22 mouse cellular contexts compared by ENCODE assay signal in genomic region chr13:94565616-94566015, GRCm38 (mm10).
A peak's percentile ranks its signal among the peaks of the same experiment; 100 is the strongest.
DNase-seq lines count a peak whose midpoint lies in the region; ATAC-seq and TF ChIP-seq lines count a peak whose summit lies in the region.
"Had no signal": no experiment of that assay in that cellular context is flagged by ENCODE, and none has a peak within 500 bp of the region (broad histone marks: within the 10 kb centered on the region; RNA-seq: fewer than 3 reads in every experiment).

No protein-coding gene starts in this region.

- no peak overlapping the region for H3K9ac ChIP-seq in forebrain, embryonic 15.5 days (replicated peaks)
- H3K9ac ChIP-seq: limb, embryonic 13.5 days; liver, embryonic 13.5 days; lung, embryonic 14.5 days; neural tube, embryonic 12.5 days had no signal

- peak; percentile 89 for DNase-seq in heart, adult 11 months
- no peak for DNase-seq in heart, embryonic 10.5 days (ENCODE audit: low spot score)
- no peak for DNase-seq in layer of hippocampus, adult 2 months (ENCODE audit: low spot score in 2 of 2)
- DNase-seq in layer of hippocampus, adult 9-10 months (ENCODE audit: low spot score) = no peak
- peak; percentile 17 to 20 for DNase-seq in heart, postnatal 36 days
- no peak for DNase-seq in spleen, postnatal 36 days (ENCODE audit: low spot score in 2 of 2)
- no peak for DNase-seq in kidney, adult 11 months
- DNase-seq: adrenal gland, postnatal 36 days; B cell, adult 2 months; cerebellum, adult 2 months; gastrocnemius, postnatal 14 days; kidney, adult 8-10 months; kidney, postnatal 36 days; liver, embryonic 13.5 days; lung, embryonic 14.5 days; lung, postnatal 36 days; right cerebral cortex, adult 18-20 months; thymus, postnatal 25 days had no signal

- 78% methylated on average over 9 of the region's 9 CpGs for WGBS in heart, embryonic 10.5 days
- 46% methylated on average over 9 of the region's 9 CpGs for WGBS in forebrain, embryonic 15.5 days

- ATAC-seq in forebrain, embryonic 15.5 days (replicated peaks) = no peak; the same call in 1 of the 2 replicates

- intact Hi-C loops in heart, postnatal 36 days (cut with DNase I) = no loop called here

- no peak overlapping the region for H3K27ac ChIP-seq in heart, embryonic 10.5 days
- H3K27ac ChIP-seq in layer of hippocampus, adult 2 months = peak overlapping the region; percentile 36; the same call in 1 of the 2 replicates
- peak overlapping the region; percentile 25 for H3K27ac ChIP-seq in forebrain, embryonic 15.5 days (replicated peaks)
- H3K27ac ChIP-seq: limb, embryonic 13.5 days; liver, embryonic 13.5 days; neural tube, embryonic 12.5 days had no signal

- peaks cover 10% of the 10 kb centered on the region for H3K4me1 ChIP-seq in heart, embryonic 10.5 days
- H3K4me1 ChIP-seq in forebrain, embryonic 15.5 days = peaks cover 36% of the 10 kb centered on the region
- H3K4me1 ChIP-seq: limb, embryonic 13.5 days had no signal

- no peaks in the 10 kb centered on the region for H3K9me3 ChIP-seq in heart, embryonic 10.5 days
- H3K9me3 ChIP-seq in forebrain, embryonic 15.5 days = no peaks in the 10 kb centered on the region
- H3K9me3 ChIP-seq: limb, embryonic 13.5 days; liver, embryonic 13.5 days; neural tube, embryonic 12.5 days had no signal

- no peak overlapping the region for H3K4me2 ChIP-seq in forebrain, embryonic 15.5 days (replicated peaks)
- H3K4me2 ChIP-seq: limb, embryonic 13.5 days; liver, embryonic 13.5 days; lung, embryonic 14.5 days; midbrain, embryonic 11.5 days; neural tube, embryonic 12.5 days had no signal

- H3K27me3 ChIP-seq in heart, embryonic 10.5 days (ENCODE audit: insufficient read depth, poor library complexity, severe bottlenecking) = no peaks in the 10 kb centered on the region
- peaks cover 4% of the 10 kb centered on the region; the same call in 1 of the 2 replicates for H3K27me3 ChIP-seq in forebrain, embryonic 15.5 days
- H3K27me3 ChIP-seq: limb, embryonic 13.5 days; liver, embryonic 13.5 days had no signal

- no peak for TF ChIP-seq CTCF in layer of hippocampus, adult 2 months (conservative IDR thresholded peaks at IDR 0.05)

- no peak overlapping the region for H3K4me3 ChIP-seq in heart, embryonic 10.5 days
- H3K4me3 ChIP-seq in layer of hippocampus, adult 2 months = no peak overlapping the region
- no peak overlapping the region for H3K4me3 ChIP-seq in forebrain, embryonic 15.5 days
- H3K4me3 ChIP-seq: limb, embryonic 13.5 days; liver, embryonic 13.5 days; neural tube, embryonic 12.5 days had no signal

- peaks cover 15% of the 10 kb centered on the region for H3K36me3 ChIP-seq in heart, embryonic 10.5 days
- H3K36me3 ChIP-seq in forebrain, embryonic 15.5 days = no peaks in the 10 kb centered on the region
- H3K36me3 ChIP-seq: neural tube, embryonic 12.5 days had no signal

Comparison
In these comparisons a context has a peak if more than half of its experiments do, and no peak if none do; other contexts are left out.
1. DNase-seq: peak in heart, adult 11 months (single experiment) and heart, postnatal 36 days (2 of 2); none in heart, embryonic 10.5 days (single experiment), layer of hippocampus, adult 2 months (0 of 2), layer of hippocampus, adult 9-10 months (single experiment), spleen, postnatal 36 days (0 of 2) and kidney, adult 11 months (single experiment).